Mouse (Mus musculus): ENCODE measurements around the gene Tmem234.
"Not testable (repeated sequence)": the region's sequence is repeated elsewhere in the genome, so short reads cannot be mapped to it uniquely, and the experiment has no call there.

Tmem234 gene

DNA sequence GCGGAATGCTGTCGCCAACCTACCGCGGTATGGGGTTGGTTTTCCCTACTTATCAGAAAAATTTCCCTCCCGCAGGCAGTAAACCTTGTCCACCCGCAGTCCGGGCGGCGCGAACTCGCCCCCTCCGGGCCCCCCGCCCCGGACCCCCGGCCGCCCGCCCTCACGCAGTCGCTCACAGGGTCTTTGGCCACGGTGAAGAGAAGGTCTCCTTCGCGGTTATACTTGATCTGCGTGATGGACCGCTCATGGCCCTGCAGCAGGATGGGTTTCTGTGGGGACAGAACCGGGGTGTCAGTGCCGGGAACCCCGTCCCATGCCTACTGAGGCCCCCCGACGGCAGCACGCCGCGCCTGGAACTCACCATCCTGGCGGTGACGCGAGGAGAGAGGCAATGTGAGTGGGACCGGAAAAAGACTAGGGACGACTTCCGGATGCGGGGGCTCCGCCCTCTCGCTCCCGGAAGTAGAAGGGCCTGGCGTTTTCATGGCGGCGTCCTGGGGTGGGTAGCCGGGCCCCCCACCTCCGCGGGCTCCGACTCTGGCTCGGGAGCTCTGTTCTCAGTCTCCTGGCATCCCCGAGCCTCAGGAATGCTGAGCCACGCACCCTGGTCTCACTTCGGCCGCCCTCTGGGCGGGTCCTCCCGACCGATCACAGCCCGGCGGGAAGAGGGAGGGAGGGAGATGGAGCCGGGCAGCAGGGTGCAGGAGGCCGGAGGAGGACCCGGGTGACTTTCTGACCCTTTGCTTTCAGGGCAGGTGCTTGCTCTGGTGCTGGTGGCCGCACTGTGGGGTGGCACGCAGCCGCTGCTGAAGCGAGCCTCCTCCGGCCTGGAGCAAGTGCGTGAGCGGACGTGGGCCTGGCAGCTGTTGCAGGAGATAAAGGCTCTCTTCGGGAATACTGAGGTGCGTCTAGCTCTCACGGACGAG is at the start of gene Tmem234, which contains the start of gene Eif3i:
TSS of gene Tmem234 (plus strand) at position 436 of the 926 bp plus-strand sequence.
TSS of gene Eif3i (minus strand) at position 416 of the 926 bp plus-strand sequence.
- in situ Hi-C loops (cut with MboI; ENCODE audit: low sequenced_read_pairs), result loop anchor here (10.0 to 25.0 kb wide), 2 partner anchors 56 to 238 kb away; partner anchors contain the start of gene Hdac1

DNA sequence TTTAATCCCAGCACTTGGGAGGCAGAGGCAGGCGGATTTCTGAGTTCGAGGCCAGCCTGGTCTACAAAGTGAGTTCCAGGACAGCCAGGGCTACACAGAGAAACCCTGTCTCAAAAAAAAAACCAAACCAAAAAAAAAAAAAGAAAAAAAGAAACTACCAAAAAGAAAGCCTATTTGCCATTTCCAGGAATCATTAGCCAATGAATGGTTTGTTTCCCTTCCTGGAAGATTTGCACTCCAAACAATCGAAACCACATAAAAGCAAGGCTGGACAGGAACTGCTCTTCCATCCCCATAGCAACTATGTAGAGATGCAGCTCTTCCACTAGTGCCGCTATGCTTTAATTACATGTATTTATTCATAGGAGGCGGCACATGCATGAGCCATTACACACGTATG is 46.0 kb upstream of the Tmem234 start:
- in situ Hi-C loops (cut with MboI; ENCODE audit: low sequenced_read_pairs), result not testable (repeated sequence)

DNA sequence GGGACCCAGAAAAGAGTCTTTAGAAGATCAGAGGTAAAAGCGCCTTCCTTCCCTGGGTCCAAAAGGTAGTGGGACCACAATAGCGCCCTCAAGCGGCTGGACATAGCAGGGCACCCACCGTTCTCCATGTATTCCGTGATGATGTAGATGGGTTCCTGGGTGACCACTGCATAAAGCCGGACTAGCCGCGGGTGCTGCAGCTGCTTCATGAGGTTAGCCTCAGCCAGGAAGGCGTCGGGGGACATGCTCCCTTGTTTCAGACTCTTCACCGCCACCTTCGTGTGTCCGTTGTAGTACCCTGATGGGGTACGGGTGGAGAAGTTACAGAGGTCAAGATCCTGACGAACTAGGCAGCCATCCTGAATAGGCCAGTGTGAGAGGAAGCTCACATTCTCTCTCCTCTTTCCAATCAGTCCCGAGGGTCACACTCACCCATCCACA is 45.0 kb upstream of the Tmem234 start:
- in situ Hi-C loops (cut with MboI; ENCODE audit: low sequenced_read_pairs), result no loop called here

- in situ Hi-C loops (cut with MboI; ENCODE audit: low sequenced_read_pairs), result no loop called here
Measured at GRCm38 (mm10) chr4:129555862-129556531, 44.5 kb upstream of the Tmem234 start.

GRCm38 (mm10) chr4:129556532-129557223 is 43.8 kb upstream of the Tmem234 start:
- in situ Hi-C loops (cut with MboI; ENCODE audit: low sequenced_read_pairs), result no loop called here

DNA sequence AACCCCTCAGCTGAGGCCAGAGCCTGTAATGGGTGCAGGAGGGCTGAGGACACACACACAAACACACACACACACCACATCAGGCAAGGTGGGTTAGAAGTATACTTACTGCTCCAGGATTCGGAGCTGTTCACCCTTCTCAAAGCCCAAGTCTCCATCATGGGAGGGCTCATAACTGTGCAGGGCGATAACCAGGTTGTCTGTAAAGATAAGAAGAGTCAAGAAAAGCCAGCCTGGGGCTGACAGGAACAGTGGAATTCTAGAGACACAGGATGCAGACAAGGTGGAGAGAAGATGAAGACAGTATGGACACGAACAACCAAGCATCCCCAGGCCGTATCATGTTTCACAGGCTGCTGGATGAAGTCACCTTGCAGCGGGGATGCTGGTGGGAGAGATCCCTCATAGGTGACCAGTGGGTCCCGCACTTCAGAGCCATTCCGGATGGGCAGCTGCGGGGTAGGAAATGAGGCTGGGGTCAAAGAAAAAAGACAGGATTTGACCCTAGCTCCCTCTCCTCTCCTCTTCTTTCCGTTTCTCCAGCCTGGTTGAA is 43.1 kb upstream of the Tmem234 start:
- in situ Hi-C loops (cut with MboI; ENCODE audit: low sequenced_read_pairs), result no loop called here

- in situ Hi-C loops (cut with MboI; ENCODE audit: low sequenced_read_pairs), result no loop called here
Measured at GRCm38 (mm10) chr4:129558321-129558955, 42.0 kb upstream of the Tmem234 start.

- in situ Hi-C loops (cut with MboI; ENCODE audit: low sequenced_read_pairs), result no loop called here
Measured at GRCm38 (mm10) chr4:129561184-129561583, 39.3 kb upstream of the Tmem234 start.

DNA sequence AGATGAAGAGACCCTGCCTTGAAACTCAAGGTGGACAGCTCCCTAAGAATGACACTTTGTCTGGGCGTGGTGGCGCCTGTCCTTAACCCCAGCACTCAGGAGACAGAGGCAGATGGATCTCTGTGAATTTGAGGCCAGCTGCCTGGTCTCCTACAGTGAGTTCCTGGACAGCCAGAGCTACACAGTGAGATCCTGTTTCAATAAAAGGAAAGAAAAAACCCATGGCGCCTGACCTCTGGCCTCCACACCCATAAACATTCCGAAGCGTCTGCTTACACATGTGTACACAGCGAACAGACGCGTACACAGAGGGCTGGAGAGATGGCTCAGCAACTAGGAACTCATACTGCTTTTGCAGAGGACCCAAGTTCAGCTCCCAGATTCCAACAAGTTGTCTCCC is 36.8 kb upstream of the Tmem234 start:
- in situ Hi-C loops (cut with MboI; ENCODE audit: low sequenced_read_pairs), result no loop called here

DNA sequence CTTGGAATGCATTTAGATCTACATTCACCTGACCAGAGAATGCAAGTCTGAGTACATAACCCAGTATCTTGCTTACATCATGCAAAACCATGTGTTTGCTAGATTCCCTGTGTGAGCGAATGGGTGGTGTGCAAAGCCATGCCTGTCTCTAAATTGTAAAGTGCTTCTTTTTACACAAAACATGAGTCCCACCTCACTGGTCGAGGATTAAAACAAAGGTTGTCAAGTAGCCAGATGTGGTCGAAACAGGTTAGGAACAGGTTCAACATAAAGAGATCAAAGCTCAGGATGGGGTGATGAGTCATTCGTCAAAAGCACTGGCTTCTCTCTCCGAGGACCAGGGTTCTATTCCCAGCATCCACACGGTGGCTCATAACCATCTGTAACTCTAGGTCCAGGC is 35.3 kb upstream of the Tmem234 start:
- in situ Hi-C loops (cut with MboI; ENCODE audit: low sequenced_read_pairs), result no loop called here

DNA sequence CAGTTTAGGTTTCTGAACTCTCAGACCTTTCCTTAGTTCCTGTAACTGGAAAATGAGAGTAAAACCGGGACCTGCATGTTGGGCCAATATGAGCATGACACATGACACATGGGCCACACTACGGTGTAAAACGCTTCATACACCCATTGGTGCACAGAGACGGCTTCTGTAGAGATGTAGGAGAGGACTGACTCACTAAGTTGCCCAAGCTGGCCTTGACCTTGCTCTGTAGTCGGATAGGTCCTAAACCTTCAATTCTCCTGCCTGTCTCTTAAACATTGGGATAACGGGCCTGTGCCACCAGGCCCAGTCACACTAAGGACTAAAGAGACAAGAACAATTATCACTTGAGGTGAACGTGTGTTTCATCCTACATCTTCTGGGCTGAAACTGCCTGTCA is 32.1 kb upstream of the Tmem234 start:
- in situ Hi-C loops (cut with MboI; ENCODE audit: low sequenced_read_pairs), result no loop called here

DNA sequence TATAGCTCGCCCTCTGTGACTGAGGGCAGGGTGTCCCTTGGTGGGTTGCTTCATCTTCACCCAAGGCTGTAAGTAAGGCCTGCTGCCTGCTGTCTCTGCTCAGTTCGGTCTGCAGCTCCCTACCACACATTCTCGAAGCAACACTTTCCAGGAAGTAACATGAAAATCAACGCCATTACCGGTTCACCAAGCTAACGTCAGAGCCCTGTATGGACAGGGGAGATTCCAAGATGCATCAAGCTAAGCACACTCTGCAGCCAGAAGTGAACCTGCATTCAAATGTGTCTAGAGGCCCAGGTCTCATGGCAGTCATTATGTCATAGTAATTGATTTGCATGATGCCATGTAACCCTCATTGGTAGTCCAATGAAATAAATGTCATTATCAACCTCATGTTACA is 30.4 kb upstream of the Tmem234 start:
- in situ Hi-C loops (cut with MboI; ENCODE audit: low sequenced_read_pairs), result no loop called here

- in situ Hi-C loops (cut with MboI; ENCODE audit: low sequenced_read_pairs), result no loop called here
Measured at GRCm38 (mm10) chr4:129571551-129572084, 28.9 kb upstream of the Tmem234 start.

GRCm38 (mm10) chr4:129572236-129573092 is 28.0 kb upstream of the Tmem234 start:
- in situ Hi-C loops (cut with MboI; ENCODE audit: low sequenced_read_pairs), result no loop called here

GRCm38 (mm10) chr4:129573093-129573370 is 27.4 kb upstream of the Tmem234 start:
- in situ Hi-C loops (cut with MboI; ENCODE audit: low sequenced_read_pairs), result no loop called here

DNA sequence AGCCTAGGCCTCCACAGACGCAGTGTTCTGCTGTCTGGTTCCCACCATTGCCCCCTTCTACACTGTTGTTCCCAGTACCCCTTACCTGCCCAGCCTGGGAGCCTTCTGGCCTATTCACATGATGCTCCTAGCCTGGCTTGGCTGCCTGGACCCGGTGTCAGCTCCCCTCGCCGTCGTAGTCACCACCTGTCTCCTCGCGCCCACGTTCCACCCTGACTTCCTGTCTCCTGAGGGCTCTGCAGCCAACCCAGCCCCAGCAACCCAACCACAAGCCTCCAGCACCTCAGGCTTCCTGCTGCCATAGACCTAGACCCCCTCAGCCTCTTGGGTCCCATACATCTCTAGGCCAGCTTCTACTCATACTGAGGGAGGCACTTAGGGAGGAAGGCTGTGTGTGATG is 27.0 kb upstream of the Tmem234 start, which contains the start of gene Lck:
TSS of gene Lck (minus strand) at position 212 of the 400 bp plus-strand sequence.
- in situ Hi-C loops (cut with MboI; ENCODE audit: low sequenced_read_pairs), result no loop called here

- in situ Hi-C loops (cut with MboI; ENCODE audit: low sequenced_read_pairs), result no loop called here
Measured at GRCm38 (mm10) chr4:129575171-129575844, 25.2 kb upstream of the Tmem234 start.

DNA sequence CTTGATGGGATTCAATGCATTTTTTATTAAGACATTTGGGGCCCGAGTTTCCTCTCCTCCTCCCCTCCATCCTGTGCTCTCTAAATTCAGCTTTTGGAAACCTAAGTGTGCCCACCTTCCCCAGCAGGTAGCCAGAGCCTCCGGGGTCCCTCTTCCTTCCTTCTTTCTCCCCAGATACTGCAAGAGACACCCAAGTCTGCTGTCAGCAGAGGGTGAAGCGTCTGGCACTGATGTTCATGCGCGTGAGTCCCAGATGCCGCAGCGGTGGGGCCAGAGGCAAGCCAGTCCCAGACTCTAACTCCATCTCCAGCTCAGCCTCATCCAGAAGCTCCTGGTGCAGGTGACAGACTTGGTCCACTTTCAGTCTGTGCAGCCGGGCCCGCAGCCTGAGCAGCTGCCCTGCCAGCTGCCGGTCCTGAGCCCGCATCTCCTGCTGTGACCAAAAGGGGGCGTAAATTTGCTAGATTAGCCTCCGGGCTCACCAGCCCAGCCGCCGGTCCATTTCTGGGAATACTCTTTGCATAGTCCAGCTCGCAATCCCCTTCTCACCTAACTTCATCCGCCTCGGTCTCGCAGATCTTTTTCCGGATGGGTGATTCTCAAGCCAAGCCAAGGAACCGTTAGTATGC is 23.5 kb upstream of the Tmem234 start:
- in situ Hi-C loops (cut with MboI; ENCODE audit: low sequenced_read_pairs), result no loop called here

Data from CH12F3 (cell line).